Mouse (Mus musculus) gastrocnemius, postnatal 36 days (tissue): ENCODE measurements around the gene Ttc28. TPM values are rescaled to one million over a fixed set of nuclear protein-coding genes. Genes with fewer than 3 reads are reported as not detected.

Experiments
- DNase-seq, 2 experiments: peaks; one replicate each; pipeline ENCODE4 v3.0.0; 2022
- intact Hi-C: fragments of 180-260 bp; cut with DNase I; formaldehyde crosslinking; loops from one replicate; pipeline ENCODE4 v1.15.1; 2025
- total RNA-seq, 2 experiments: library from RNA; stranded (reverse); gene quantifications; 2 replicates each; pipeline ENCODE4 v1.2.3; 2021

Gene Ttc28
- total RNA-seq, 2 experiments from 2014 or later, result 12.6 to 13.9 TPM

DNA sequence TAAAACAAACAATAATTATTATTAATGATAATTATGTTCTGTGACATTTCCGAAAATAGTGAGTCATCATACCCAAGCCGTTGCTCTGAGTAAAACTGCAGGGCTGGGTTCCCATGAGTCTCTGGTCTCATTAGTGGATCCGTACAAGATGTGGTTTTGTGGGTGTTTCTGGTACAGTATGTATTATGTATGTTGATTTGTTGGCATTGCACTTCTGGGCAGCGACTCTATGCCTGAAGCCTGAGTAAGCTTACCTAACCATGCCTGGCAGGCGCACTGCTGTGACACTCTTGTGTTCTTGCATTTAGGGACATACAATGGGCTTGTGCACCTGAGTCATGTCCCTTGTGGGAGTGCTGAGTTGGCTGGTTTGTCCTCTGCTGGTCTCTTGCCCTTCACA is 190.3 kb downstream of the Ttc28 start:
- DNase-seq, result no peak
- intact Hi-C loops, result no loop called here

DNA sequence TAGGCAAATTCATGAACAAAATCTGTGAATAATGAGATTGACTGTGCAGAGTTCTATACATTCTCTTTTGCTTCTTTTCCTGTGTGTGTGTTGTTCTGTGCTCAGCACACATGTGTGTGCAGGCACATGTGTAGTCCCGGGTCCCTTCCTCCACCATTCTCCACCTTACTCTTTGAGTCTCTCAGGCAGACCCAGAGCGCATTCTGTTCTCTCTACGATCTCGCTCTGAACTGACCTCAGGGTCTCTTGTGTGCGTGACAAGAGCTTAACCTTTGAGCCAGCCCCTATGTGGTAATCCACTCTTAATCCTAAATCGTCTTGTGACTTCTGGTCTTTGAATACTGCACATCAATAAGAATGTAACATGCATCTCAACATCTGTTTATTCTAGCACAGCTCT is 190.8 kb downstream of the Ttc28 start:
- intact Hi-C loops, result no loop called here

DNA sequence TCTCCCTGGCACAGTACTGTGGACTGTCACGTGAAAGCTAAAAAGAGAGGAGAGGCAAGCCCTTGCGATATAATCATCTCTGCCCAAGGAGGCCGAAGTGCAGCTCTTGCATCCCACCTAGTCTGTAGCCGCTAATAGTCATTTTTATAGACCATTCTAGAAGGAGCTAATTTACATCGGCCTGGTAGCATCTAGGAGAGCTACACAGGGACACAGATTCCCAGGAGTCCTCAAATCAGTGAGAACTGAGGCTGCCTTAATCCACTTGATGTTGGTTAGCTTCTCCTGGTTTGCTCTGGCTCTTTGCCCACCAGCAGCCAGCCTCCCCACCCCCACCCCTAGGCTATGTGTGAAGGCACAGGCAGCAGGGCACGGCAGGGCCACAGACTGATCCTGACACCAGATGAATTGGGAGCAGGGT is 193.7 kb downstream of the Ttc28 start:
- DNase-seq, result no peak
- intact Hi-C loops, result no loop called here

More for the DNA sequence above, 190.8 kb downstream of the Ttc28 start:
- no peak for DNase-seq

DNA sequence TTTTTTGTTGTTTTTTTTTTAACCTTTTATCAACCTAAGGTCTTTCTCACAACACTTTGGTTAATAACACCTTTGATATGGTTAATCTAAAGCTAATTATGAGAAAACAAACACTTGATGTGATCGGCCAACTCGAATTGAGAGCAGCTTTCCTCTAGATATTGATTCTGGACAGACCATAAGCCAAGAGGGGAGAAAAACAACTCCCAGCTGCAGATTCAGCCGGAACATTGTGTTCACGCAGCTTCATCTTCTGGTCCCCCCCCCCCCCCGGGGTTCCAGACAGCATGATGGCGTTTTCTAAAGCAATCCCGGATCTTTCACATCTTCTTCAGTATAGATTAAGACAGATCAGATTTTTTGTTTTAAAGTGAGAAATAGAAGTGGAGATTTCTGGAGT is 194.4 kb downstream of the Ttc28 start:
- no peak for DNase-seq
- intact Hi-C loops, result no loop called here

DNA sequence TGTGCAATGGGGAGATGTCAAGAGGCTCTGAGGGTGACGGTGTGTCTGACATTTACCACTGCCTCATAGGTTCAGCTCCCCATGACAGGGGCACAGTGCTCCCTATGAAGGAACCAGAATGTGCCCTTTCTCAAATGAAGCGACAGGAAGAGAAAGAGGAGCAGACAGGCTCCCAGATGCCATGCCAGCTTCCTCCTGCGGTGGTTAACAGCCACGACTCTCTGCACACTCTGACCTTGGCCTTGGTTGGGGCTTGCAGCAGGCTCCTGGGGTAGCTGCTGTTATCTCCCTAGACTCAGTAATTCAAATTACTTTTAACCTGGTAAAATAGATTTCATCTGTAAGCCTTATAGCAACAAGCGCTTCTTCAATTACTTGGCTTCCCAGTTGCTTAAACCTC is 196.2 kb downstream of the Ttc28 start:
- intact Hi-C loops, result no loop called here
- no peak for DNase-seq

DNA sequence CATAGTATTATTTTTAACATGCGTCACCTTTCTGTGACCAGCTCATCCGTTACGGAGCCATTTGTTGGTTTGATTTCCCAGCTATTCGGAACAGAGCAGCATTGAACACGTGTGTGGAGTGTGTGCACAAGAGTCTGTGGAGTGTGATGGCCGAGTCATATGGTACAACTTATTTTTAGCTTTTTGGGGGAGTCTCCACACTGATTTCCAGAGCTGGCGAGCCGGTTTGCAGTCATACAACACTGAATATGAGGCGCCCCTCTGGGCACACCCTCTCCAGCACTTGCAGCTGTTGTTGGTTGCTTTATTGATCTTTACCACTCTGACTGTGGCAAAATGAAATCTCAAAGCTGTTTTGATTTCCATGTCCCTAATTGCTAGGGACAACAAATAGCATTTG is 197.7 kb downstream of the Ttc28 start:
- intact Hi-C loops, result no loop called here

DNA sequence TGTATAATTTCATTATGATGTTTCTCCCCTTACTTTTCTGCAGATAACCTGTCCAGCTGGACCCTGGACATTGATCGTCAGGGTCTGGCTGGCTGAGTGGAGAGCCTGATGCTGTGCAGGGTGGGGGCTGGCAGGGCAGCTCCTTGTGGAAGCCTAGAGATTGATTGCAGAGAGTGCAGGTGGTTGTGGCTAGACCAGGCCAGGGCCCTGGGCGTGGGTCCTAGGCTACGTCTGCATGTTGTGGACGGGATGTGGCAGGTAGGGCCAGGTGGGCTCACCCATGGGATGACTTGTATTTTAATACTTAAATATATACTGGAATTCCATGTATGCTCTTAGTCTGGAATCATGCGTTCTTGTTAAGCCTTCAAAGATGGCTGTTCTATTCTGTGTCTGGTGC is 201.0 kb downstream of the Ttc28 start:
- DNase-seq, result no peak
- intact Hi-C loops, result no loop called here

More for the DNA sequence above, 197.7 kb downstream of the Ttc28 start:
- DNase-seq, result no peak

DNA sequence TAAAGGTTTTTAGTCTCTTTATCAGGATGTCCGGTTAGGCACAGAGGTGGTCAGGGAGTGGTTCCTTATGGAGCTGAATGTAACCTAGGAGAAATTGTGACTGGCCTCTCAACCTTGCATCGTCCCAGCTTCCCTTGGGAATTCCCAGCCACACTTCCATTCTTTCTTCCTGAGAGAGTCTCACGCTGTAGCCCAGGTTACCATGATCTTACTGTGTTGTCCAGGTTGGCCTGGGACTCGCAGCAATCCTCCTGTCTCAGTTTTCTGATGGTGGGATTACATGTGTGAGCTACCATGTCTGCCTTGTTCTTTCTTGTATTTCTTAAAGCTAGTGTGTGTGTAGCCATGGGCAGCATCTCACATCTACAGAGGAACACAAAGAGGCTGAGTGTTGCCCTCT is 206.2 kb downstream of the Ttc28 start:
- intact Hi-C loops, result no loop called here
- DNase-seq, result no peak

DNA sequence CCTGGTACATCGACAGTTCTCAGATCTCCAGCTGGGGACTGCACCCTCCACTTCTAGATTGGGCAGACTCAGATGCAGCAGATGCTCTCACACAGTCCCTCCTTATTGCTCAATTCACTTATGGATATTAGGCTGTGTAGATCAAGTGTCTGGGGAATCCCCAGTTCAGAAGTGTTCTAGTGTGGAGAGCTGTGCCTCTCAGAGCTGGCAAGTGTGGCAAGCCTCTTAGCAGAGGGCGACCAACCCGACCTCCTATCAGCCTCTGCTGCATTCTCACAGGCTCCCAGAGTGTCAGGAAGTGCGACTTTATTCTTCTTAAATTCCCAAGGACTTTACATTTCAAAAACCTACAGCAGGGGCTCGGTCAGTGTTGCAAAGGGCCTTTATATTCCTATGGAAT is 217.1 kb downstream of the Ttc28 start:
- intact Hi-C loops, result no loop called here
- no peak for DNase-seq

DNA sequence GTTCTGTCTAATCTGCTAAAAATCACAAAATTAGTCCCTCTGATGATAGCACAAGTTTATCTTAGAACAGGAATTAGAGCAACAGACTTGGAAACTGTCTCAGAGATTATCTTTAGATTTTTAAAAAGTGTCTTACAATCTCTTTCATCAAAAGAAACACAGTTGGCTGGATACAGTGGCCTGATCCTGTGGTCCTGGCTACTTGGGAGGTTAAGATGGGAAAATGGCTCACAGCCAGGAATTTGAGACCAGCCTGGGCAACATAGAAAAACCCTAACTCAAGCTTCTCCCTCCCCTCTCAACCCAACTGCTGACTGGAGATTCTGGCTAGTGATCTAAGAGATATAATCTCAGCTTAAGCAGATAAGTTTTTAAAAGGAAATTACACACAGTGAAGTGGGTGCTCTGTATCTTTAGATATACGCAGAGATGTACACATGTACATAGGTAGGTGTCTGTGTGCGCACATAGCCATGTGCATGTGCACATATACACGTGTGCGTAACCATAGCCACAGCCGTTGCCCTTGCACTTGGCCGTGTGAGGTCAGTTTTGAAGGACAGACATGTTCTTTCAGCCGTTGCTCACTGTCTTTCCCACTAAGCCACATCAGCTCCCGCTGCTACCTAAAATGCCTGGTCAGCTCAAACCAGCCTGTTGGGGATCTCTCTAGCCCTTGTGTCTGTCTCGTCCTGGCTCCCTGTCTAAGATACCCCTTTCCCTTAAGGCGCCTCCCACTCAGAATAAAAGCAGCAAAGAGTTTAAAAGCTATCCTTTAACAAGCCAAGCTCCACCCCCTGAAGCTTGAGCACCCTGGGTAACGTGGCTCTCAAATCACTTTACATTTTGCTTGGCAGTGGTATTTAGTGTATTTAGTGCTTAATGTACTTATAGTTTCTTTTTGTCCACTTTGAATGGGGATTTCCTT is 217.9 kb downstream of the Ttc28 start:
- intact Hi-C loops, result no loop called here
- DNase-seq, result no peak

DNA sequence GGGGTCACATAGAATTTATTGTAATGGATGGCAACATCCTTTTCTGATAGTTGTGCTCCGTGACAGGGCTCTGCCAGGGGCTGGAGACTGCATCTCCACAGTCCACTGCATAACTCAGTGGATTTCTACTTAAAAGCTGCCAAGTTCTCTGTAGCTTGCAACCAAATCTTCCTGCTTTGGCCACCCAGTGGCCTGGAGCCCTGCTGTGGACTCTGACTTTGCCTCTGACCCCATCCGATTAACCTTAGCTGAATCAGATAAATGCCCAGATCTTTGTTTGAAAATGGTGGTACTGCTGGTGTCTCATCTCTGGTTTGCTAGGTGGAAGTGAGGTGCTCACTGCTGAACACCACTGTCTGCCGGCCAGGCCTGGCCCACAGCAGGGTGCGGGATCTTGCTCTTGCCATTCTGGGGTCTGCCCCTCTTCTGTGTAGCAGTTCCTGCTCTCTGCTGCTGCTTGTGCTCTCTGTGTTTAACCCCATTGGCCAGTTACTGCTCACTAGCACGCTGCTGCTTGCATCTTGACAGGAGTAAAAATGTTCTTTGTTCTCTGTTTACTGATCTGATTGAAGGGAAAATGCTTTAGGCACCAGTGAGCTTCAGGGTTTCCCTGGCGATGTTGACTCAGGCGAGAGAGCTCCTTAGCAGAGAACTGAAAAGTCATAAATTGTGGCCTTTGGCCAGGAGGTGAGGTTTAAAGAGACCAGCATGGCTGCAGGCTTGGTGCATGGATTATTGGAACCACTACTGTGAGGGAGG is 219.1 kb downstream of the Ttc28 start:
- intact Hi-C loops, result no loop called here
- DNase-seq, result no peak

DNA sequence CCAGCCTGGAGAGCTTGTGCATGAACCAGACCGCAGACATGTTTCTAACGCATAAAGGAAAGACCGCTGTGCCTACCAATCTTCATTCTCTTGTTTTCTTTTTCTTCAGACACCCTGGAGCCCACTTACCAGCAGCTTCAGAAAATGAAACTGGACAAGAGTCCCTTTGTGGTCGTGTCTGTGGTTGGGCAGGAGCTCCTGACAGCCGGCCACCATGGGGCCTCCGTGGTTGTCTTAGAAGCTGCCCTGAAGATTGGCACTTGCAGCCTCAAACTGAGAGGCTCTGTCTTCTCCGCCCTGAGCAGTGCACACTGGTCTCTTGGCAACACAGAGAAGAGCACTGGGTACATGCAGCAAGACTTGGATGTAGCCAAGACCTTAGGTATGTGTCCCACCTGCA is 221.0 kb downstream of the Ttc28 start:
- intact Hi-C loops, result no loop called here
- DNase-seq, result no peak

DNA sequence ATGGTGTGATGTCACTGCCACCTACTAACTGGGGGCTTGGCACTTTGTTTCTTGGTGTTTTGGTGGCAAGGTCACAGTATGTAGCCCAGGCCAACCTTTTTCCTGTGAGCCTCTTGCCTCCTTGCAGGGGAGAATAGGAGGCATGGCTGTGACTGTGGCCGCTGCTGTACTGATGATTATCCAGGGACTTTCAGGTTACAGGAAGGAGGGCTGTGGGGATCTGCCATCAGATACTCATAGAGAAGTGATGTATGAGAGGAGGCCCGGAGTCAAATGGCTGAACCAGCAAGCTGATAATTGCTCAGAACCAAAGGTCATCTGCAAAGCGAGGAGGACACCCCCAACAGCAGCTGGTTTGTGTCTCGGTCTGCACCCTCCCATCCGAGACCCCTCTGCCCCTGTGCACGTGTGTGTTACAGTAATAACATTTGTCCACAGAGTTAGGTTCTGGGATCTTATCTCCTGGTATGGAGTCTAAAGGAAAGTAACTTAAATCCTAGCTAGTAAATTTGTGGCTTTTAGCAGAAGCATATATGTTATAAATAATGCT is 221.9 kb downstream of the Ttc28 start:
- no peak for DNase-seq
- intact Hi-C loops, result no loop called here

DNA sequence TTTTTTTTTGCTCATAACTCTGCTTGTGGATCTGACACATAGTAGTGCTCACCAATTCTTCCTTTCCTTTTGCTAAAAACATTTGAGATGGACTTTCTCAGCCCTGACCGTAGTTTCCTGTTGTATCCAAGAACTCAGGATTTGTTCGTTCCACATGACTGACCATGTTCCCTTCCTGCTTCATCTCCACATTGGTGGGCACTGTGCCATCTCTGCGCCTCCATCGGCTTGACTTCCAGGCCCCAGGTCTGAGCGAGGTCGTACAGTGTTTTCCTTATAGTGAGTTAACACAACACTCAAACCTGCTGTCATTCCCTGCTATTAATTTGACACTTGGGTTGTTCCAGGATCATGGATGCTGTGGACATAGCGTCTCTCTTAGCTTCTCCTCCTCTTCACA is 225.2 kb downstream of the Ttc28 start:
- DNase-seq, result no peak
- intact Hi-C loops, result no loop called here

DNA sequence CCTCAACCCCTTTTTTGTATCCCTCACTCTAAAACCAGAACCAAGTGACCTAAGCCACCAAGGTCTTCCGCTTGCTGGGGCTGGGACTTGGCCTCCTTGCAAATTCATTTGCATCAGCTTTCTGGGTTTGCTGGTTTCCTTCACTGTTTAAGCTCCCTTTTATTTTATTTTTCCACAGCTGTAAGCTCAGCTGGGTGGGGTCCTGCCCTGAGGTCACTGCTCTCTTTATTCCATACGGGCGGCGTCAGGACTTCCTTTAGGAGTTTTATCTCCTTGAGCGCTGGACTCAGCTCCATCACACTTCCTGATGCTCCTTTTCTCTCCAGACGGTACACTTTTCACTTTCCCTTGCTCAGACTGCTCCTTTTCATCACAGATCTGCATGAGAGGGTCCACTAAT is 231.8 kb downstream of the Ttc28 start:
- no peak for DNase-seq
- intact Hi-C loops, result no loop called here

DNA sequence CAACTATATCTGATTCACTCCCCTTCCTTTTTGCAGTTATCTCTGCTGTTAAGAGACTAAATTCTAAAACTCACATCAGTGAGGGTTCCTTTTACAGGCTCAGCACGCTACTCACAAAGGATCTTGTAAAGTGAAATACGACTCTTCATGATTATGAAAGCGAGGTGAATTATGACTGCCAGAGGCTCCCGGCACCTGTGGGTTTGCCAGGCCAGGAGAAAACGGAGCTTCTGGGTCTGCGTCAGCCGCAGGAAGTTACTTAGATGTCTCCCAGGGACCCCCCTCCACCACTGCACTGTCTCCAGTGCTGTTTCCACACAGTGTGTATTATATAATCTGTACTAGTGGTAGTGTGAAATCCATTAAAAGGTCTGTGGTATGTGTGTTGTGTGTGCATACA is 233.6 kb downstream of the Ttc28 start:
- peak in 1 of 2 experiments; percentile 15 for DNase-seq

DNA sequence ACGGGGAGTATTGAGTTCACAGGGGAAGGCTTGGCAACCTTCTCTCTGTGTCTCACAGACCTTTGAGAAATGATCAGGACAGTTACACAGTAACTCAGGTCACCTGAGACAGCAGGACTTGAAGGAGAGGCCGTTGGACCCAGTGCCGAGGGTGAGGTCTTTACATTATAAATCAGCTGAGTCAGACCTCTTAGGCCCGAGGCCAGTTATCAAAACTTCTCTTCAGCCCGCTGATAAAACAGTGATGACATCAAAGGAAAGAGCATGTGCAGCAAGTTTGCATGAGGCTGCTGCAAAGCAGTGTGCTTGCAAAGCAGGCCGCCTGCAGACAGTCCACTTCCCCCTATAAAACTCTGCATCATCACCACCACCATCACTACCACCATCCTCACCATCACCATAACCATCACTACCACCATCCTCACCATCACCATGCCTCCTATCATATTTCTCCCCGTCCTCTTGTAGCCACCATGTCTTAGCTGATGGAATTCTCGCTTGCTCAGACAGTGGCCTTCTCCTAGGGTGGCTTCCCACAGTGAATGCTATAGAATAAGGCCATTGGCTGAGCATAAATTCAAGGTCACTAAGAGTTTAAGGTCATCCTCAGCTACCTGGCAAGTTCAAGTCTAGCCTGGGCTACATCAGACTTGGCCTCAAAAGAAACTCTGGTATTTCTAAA is 234.2 kb downstream of the Ttc28 start:
- no peak for DNase-seq
- intact Hi-C loops, result no loop called here

More for the DNA sequence above, 233.6 kb downstream of the Ttc28 start:
- intact Hi-C loops, result no loop called here

DNA sequence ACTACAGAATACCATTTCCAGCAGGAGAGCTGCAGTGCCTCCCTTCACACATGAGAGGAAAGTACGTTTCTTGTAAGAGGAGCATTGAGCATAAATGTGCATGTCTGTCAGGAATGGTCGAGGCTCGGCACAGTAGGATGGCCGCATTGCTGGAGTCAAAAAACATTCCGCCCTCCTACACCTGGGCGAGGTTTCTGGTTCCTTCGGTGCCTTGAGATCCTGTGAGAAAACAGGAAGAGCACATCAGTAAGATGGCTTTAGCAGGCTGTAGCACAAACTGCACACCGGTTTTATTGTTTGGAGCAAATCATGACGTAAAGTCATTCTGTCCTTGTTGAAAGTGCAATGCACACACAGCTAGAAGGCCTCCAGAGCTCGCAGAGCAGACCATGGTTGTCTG is 235.0 kb downstream of the Ttc28 start:
- DNase-seq, result no peak
- intact Hi-C loops, result no loop called here

DNA sequence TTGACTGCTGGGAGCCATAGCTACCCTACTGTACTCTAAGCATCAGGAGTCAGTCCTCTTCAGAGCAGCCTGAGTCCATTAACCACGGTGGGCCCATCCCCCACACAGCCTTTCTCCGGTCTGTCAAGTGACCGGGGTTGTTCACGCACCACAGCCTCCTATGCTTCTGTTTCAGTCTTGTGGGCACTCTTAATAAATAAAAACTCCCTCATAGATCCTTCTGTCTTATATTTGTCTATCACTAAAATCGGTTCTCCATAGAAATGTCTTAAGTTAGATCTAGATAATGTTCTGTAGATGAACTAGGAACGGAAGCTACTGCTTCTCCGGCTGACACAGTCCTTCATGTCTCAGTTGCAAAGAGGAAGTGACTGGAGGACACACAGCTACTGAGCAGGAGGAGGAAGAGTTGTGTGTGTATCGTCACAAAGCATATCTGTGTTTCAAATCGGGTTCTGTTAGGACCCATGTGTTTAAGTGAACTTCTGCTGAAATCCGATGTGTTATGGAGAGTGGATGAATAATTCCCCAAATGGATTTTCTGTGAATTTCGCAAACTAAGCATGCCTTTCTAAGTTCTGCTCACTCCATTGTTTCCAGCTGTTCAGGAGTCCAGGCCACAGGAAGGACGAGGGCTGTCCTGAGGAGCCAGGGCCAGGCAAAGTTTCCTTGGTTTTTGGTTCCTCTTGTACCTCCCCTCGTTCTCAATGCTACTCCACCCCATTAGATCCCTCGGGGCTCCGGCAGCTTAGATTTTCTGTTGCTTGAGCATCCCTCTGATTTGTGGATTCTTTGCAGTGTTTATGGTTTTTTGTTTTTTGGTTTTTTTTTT is 236.1 kb downstream of the Ttc28 start:
- intact Hi-C loops, result no loop called here

DNA sequence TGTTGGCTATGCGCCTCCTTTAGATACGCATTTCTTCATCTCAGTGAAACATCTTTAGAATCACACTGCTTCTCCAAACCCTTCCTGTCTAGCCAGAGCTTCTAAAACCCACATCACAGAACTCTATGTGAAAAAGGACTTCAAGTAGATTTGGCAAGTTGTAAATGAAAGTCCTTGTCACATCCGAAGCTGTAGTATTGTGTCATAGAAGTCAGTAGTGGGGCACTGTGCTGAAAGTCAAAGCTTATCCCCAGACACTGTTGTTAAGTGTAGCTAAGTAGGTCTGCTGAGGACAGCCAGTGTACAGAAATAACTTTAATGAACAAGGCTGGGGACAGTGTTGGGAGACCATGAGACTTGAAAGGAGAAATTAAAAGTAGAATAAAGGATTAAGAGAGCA is 240.2 kb downstream of the Ttc28 start:
- intact Hi-C loops, result no loop called here
- DNase-seq, result no peak

More for the DNA sequence above, 236.1 kb downstream of the Ttc28 start:
- peak in 1 of 2 experiments; percentile 21 for DNase-seq
